Mouse (Mus musculus): Measurements from ENCODE around the gene Fam186b.

Gene Fam186b

GRCm38 (mm10) chr15:99319411-99319871, 23.8 kb upstream of the Fam186b start:
- DNase-seq, result no peak

GRCm38 (mm10) chr15:99318861-99319410, 23.2 kb upstream of the Fam186b start:
- DNase-seq, result peak in 1 of 2 experiments; percentile 40

- DNase-seq, result no peak
Observed at GRCm38 (mm10) chr15:99318071-99318470, 22.4 kb upstream of the Fam186b start.

GRCm38 (mm10) chr15:99317267-99317651, 21.6 kb upstream of the Fam186b start:
- peak; percentile 65 to 76 for DNase-seq

GRCm38 (mm10) chr15:99316314-99317266, 20.9 kb upstream of the Fam186b start:
- peak; percentile 76 to 81 for DNase-seq

- no peak for DNase-seq
Observed at GRCm38 (mm10) chr15:99314891-99315290, 19.2 kb upstream of the Fam186b start.

GRCm38 (mm10) chr15:99310617-99311016, 14.9 kb upstream of the Fam186b start:
- DNase-seq, result no peak

GRCm38 (mm10) chr15:99309549-99309948, 13.9 kb upstream of the Fam186b start:
- DNase-seq, result no peak

GRCm38 (mm10) chr15:99307476-99307875, 11.8 kb upstream of the Fam186b start:
- no peak for DNase-seq

- DNase-seq, result no peak
Observed at GRCm38 (mm10) chr15:99296213-99296612, 525 bp upstream of the Fam186b start.

- DNase-seq, result peak; percentile 93 to 94
Observed at GRCm38 (mm10) chr15:99294813-99295374, 794 bp downstream of the Fam186b start, which contains the start of gene Prpf40b. Gene Prpf40b (plus strand): TSS chr15:99295087.

GRCm38 (mm10) chr15:99294287-99294686, 1.4 kb downstream of the Fam186b start:
- no peak for DNase-seq

GRCm38 (mm10) chr15:99290586-99290985, 5.1 kb downstream of the Fam186b start:
- DNase-seq, result no peak

GRCm38 (mm10) chr15:99285189-99285535, 10.5 kb downstream of the Fam186b start:
- no peak for DNase-seq

- DNase-seq, result peak; percentile 82 to 91
Observed at GRCm38 (mm10) chr15:99284527-99285188, 11.0 kb downstream of the Fam186b start.

- DNase-seq, result no peak
Observed at GRCm38 (mm10) chr15:99283456-99283855, 12.2 kb downstream of the Fam186b start.

GRCm38 (mm10) chr15:99278271-99278670, 17.4 kb downstream of the Fam186b start:
- DNase-seq, result no peak

GRCm38 (mm10) chr15:99276095-99276494, 19.6 kb downstream of the Fam186b start:
- DNase-seq, result no peak

- peak; percentile 73 to 75 for DNase-seq
Observed at GRCm38 (mm10) chr15:99265679-99266078, 30.0 kb downstream of the Fam186b start.

- DNase-seq, result no peak
Observed at GRCm38 (mm10) chr15:99264363-99264762, 31.3 kb downstream of the Fam186b start.

GRCm38 (mm10) chr15:99262702-99263101, 33.0 kb downstream of the Fam186b start:
- no peak for DNase-seq

GRCm38 (mm10) chr15:99259730-99260252, 35.9 kb downstream of the Fam186b start:
- peak; percentile 74 for DNase-seq
